Mouse (Mus musculus): ENCODE results near the gene Atp8a1.

DNA sequence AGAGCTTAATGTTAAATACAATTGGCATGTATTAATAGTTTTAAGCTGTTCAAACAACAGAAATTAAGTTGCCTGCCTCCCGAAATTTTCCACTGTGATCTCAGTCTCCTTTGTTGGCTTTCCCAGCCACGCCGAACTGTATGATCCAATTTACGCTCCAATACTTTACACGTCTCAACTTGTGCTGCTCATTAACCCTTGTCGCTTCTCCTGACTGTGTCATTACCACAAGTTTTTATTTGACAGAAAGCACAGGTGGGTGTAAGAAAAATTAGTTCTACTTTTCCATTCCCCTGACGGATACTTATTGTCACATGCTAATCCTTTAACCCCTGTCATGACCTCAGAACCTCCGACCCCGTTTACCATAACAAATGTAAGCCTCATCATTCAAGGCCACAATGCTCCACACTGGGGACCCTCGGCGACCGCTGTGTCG lies 190.4 kb downstream of the Atp8a1 start:
- TF ChIP-seq GATA1 (IDR thresholded peaks at IDR 0.05; ENCODE audit: low read length) (no peak), TAL1 (IDR thresholded peaks at IDR 0.05; ENCODE audit: low read length) (no peak)

All from erythroblast, embryonic 14.5 days (primary cell).